Mouse (Mus musculus): Measurements from ENCODE around the gene Psd.

Psd gene

GRCm38 (mm10) chr19:46326756-46327305 lies at the start of gene Psd:
Gene Psd (minus strand): TSS chr19:46327156.
- no peak for DNase-seq (ENCODE audit: low spot score in 2 of 2)

GRCm38 (mm10) chr19:46375891-46376290 lies 48.9 kb upstream of the Psd start:
- no peak for DNase-seq (ENCODE audit: low spot score in 2 of 2)

- no peak for DNase-seq (ENCODE audit: low spot score in 2 of 2)
Observed at GRCm38 (mm10) chr19:46375489-46375888, 48.5 kb upstream of the Psd start.

- no peak for DNase-seq (ENCODE audit: low spot score in 2 of 2)
Observed at GRCm38 (mm10) chr19:46374477-46375088, 47.6 kb upstream of the Psd start.

GRCm38 (mm10) chr19:46369204-46369603 lies 42.2 kb upstream of the Psd start:
- DNase-seq (ENCODE audit: low spot score in 2 of 2): peak in 1 of 2 experiments; percentile 43

GRCm38 (mm10) chr19:46367798-46368590 lies 41.0 kb upstream of the Psd start:
- DNase-seq (ENCODE audit: low spot score in 2 of 2): no peak

GRCm38 (mm10) chr19:46363294-46364009 lies 36.5 kb upstream of the Psd start:
- DNase-seq (ENCODE audit: low spot score in 2 of 2): no peak

GRCm38 (mm10) chr19:46362104-46362503 lies 35.1 kb upstream of the Psd start:
- DNase-seq (ENCODE audit: low spot score in 2 of 2): no peak

- DNase-seq (ENCODE audit: low spot score in 2 of 2): no peak
Observed at GRCm38 (mm10) chr19:46358381-46358780, 31.4 kb upstream of the Psd start.

GRCm38 (mm10) chr19:46357344-46358280 lies 30.7 kb upstream of the Psd start:
- no peak for DNase-seq (ENCODE audit: low spot score in 2 of 2)

GRCm38 (mm10) chr19:46356701-46357138 lies 29.8 kb upstream of the Psd start:
- DNase-seq (ENCODE audit: low spot score in 2 of 2): peak; percentile 78 to 84

GRCm38 (mm10) chr19:46350168-46350932 lies 23.4 kb upstream of the Psd start, which contains the start of gene 2310034G01Rik:
Gene 2310034G01Rik (minus strand): TSS chr19:46350302.
- DNase-seq (ENCODE audit: low spot score in 2 of 2): no peak

- no peak for DNase-seq (ENCODE audit: low spot score in 2 of 2)
Observed at GRCm38 (mm10) chr19:46349550-46349949, 22.6 kb upstream of the Psd start.

- DNase-seq (ENCODE audit: low spot score in 2 of 2): peak in 1 of 2 experiments; percentile 78
Observed at GRCm38 (mm10) chr19:46348761-46349458, 22.0 kb upstream of the Psd start.

GRCm38 (mm10) chr19:46347936-46348668 lies 21.1 kb upstream of the Psd start:
- DNase-seq (ENCODE audit: low spot score in 2 of 2): no peak

GRCm38 (mm10) chr19:46347146-46347545 lies 20.2 kb upstream of the Psd start:
- DNase-seq (ENCODE audit: low spot score in 2 of 2): no peak

GRCm38 (mm10) chr19:46344710-46345419 lies 17.9 kb upstream of the Psd start:
- no peak for DNase-seq (ENCODE audit: low spot score in 2 of 2)

GRCm38 (mm10) chr19:46339287-46339971 lies 12.5 kb upstream of the Psd start:
- DNase-seq (ENCODE audit: low spot score in 2 of 2): no peak
